Mouse (Mus musculus): Measurements from ENCODE around the gene Myl7.
A peak's percentile ranks its signal among the peaks of the same experiment; 100 is the strongest.
"Not testable (repeated sequence)": the region's sequence is repeated elsewhere in the genome, so short reads cannot be mapped to it uniquely, and the experiment has no call there.

The Myl7 gene

GRCm38 (mm10) chr11:5892810-5893368 lies 5.7 kb downstream of the Myl7 start:
- Histone ChIP-seq H3K27me3 (ENCODE audit: control insufficient read depth, insufficient read depth, low read length, poor library complexity, severe bottlenecking) (no peaks in the 10 kb centered on the region), H3K36me3 (ENCODE audit: control insufficient read depth, insufficient read depth, low read length, poor library complexity, severe bottlenecking) (no peaks in the 10 kb centered on the region)
- DNase-seq (ENCODE audit: low read depth, low spot score), result no peak

- no peaks in the 10 kb centered on the region for H3K36me3 ChIP-seq (ENCODE audit: control insufficient read depth, insufficient read depth, low read length, poor library complexity, severe bottlenecking)
- peak; percentile 78 for DNase-seq (ENCODE audit: low read depth, low spot score)
Measured at GRCm38 (mm10) chr11:5892151-5892591, 6.4 kb downstream of the Myl7 start.

GRCm38 (mm10) chr11:5888563-5888962 lies 10.0 kb downstream of the Myl7 start:
- not testable (repeated sequence) for H3K27me3 ChIP-seq (ENCODE audit: control insufficient read depth, insufficient read depth, low read length, poor library complexity, severe bottlenecking); H3K36me3 ChIP-seq (ENCODE audit: control insufficient read depth, insufficient read depth, low read length, poor library complexity, severe bottlenecking); DNase-seq (ENCODE audit: low read depth, low spot score)

More at GRCm38 (mm10) chr11:5892151-5892591, 6.4 kb downstream of the Myl7 start:
- no peaks in the 10 kb centered on the region for H3K27me3 ChIP-seq (ENCODE audit: control insufficient read depth, insufficient read depth, low read length, poor library complexity, severe bottlenecking)

GRCm38 (mm10) chr11:5887250-5887649 lies 11.3 kb downstream of the Myl7 start:
- no peaks in the 10 kb centered on the region for H3K36me3 ChIP-seq (ENCODE audit: control insufficient read depth, insufficient read depth, low read length, poor library complexity, severe bottlenecking)
- no peak for DNase-seq (ENCODE audit: low read depth, low spot score)
- H3K27me3 ChIP-seq (ENCODE audit: control insufficient read depth, insufficient read depth, low read length, poor library complexity, severe bottlenecking), result no peaks in the 10 kb centered on the region

GRCm38 (mm10) chr11:5886187-5886586 lies 12.4 kb downstream of the Myl7 start:
- no peaks in the 10 kb centered on the region for H3K36me3 ChIP-seq (ENCODE audit: control insufficient read depth, insufficient read depth, low read length, poor library complexity, severe bottlenecking)
- H3K27me3 ChIP-seq (ENCODE audit: control insufficient read depth, insufficient read depth, low read length, poor library complexity, severe bottlenecking), result no peaks in the 10 kb centered on the region
- peak; percentile 77 for DNase-seq (ENCODE audit: low read depth, low spot score)

- H3K27me3 ChIP-seq (ENCODE audit: control insufficient read depth, insufficient read depth, low read length, poor library complexity, severe bottlenecking), result no peaks in the 10 kb centered on the region
- no peak for DNase-seq (ENCODE audit: low read depth, low spot score)
- H3K36me3 ChIP-seq (ENCODE audit: control insufficient read depth, insufficient read depth, low read length, poor library complexity, severe bottlenecking), result no peaks in the 10 kb centered on the region
Measured at GRCm38 (mm10) chr11:5882518-5882917, 16.1 kb downstream of the Myl7 start.

- DNase-seq (ENCODE audit: low read depth, low spot score), result peak; percentile 63
- H3K36me3 ChIP-seq (ENCODE audit: control insufficient read depth, insufficient read depth, low read length, poor library complexity, severe bottlenecking), result no peaks in the 10 kb centered on the region
- no peaks in the 10 kb centered on the region for H3K27me3 ChIP-seq (ENCODE audit: control insufficient read depth, insufficient read depth, low read length, poor library complexity, severe bottlenecking)
Measured at GRCm38 (mm10) chr11:5879905-5880304, 18.7 kb downstream of the Myl7 start.

GRCm38 (mm10) chr11:5878661-5879060 lies 19.9 kb downstream of the Myl7 start:
- Histone ChIP-seq H3K27me3 (ENCODE audit: control insufficient read depth, insufficient read depth, low read length, poor library complexity, severe bottlenecking) (no peaks in the 10 kb centered on the region), H3K36me3 (ENCODE audit: control insufficient read depth, insufficient read depth, low read length, poor library complexity, severe bottlenecking) (peaks cover 1% of the 10 kb centered on the region; the same call in 1 of the 2 replicates)
- DNase-seq (ENCODE audit: low read depth, low spot score), result no peak

GRCm38 (mm10) chr11:5877921-5878526 lies 20.6 kb downstream of the Myl7 start, which contains the start of gene Pold2:
Gene Pold2, minus strand, starts transcription at chr11:5878292.
- peak; percentile 98 for DNase-seq (ENCODE audit: low read depth, low spot score)
- Histone ChIP-seq H3K27me3 (ENCODE audit: control insufficient read depth, insufficient read depth, low read length, poor library complexity, severe bottlenecking) (no peaks in the 10 kb centered on the region), H3K36me3 (ENCODE audit: control insufficient read depth, insufficient read depth, low read length, poor library complexity, severe bottlenecking) (peaks cover 2% of the 10 kb centered on the region; the same call in 1 of the 2 replicates)

GRCm38 (mm10) chr11:5877421-5877820 lies 21.2 kb downstream of the Myl7 start:
- no peak for DNase-seq (ENCODE audit: low read depth, low spot score)
- peaks cover 2% of the 10 kb centered on the region; the same call in 1 of the 2 replicates for H3K36me3 ChIP-seq (ENCODE audit: control insufficient read depth, insufficient read depth, low read length, poor library complexity, severe bottlenecking)
- H3K27me3 ChIP-seq (ENCODE audit: control insufficient read depth, insufficient read depth, low read length, poor library complexity, severe bottlenecking), result no peaks in the 10 kb centered on the region

GRCm38 (mm10) chr11:5873192-5873591 lies 25.4 kb downstream of the Myl7 start:
- no peak for DNase-seq (ENCODE audit: low read depth, low spot score)
- Histone ChIP-seq H3K27me3 (ENCODE audit: control insufficient read depth, insufficient read depth, low read length, poor library complexity, severe bottlenecking) (no peaks in the 10 kb centered on the region), H3K36me3 (ENCODE audit: control insufficient read depth, insufficient read depth, low read length, poor library complexity, severe bottlenecking) (peaks cover 2% of the 10 kb centered on the region; the same call in 1 of the 2 replicates)

- H3K27me3 ChIP-seq (ENCODE audit: control insufficient read depth, insufficient read depth, low read length, poor library complexity, severe bottlenecking), result no peaks in the 10 kb centered on the region
- DNase-seq (ENCODE audit: low read depth, low spot score), result no peak
- peaks cover 2% of the 10 kb centered on the region; the same call in 1 of the 2 replicates for H3K36me3 ChIP-seq (ENCODE audit: control insufficient read depth, insufficient read depth, low read length, poor library complexity, severe bottlenecking)
Measured at GRCm38 (mm10) chr11:5872707-5873106, 25.9 kb downstream of the Myl7 start.

GRCm38 (mm10) chr11:5870069-5870468 lies 28.5 kb downstream of the Myl7 start:
- H3K36me3 ChIP-seq (ENCODE audit: control insufficient read depth, insufficient read depth, low read length, poor library complexity, severe bottlenecking), result peaks cover 2% of the 10 kb centered on the region; the same call in 1 of the 2 replicates
- DNase-seq (ENCODE audit: low read depth, low spot score), result no peak

GRCm38 (mm10) chr11:5869331-5869730 lies 29.3 kb downstream of the Myl7 start:
- no peak for DNase-seq (ENCODE audit: low read depth, low spot score)
- Histone ChIP-seq H3K36me3 (ENCODE audit: control insufficient read depth, insufficient read depth, low read length, poor library complexity, severe bottlenecking) (peaks cover 2% of the 10 kb centered on the region; the same call in 1 of the 2 replicates), H3K27me3 (ENCODE audit: control insufficient read depth, insufficient read depth, low read length, poor library complexity, severe bottlenecking) (no peaks in the 10 kb centered on the region)

More at GRCm38 (mm10) chr11:5870069-5870468, 28.5 kb downstream of the Myl7 start:
- H3K27me3 ChIP-seq (ENCODE audit: control insufficient read depth, insufficient read depth, low read length, poor library complexity, severe bottlenecking), result no peaks in the 10 kb centered on the region

- Histone ChIP-seq H3K27me3 (ENCODE audit: control insufficient read depth, insufficient read depth, low read length, poor library complexity, severe bottlenecking) (no peaks in the 10 kb centered on the region), H3K36me3 (ENCODE audit: control insufficient read depth, insufficient read depth, low read length, poor library complexity, severe bottlenecking) (no peaks in the 10 kb centered on the region; the same call in 1 of the 2 replicates)
- no peak for DNase-seq (ENCODE audit: low read depth, low spot score)
Measured at GRCm38 (mm10) chr11:5868324-5868723, 30.3 kb downstream of the Myl7 start.
